Mouse (Mus musculus) MEL (cell line): ENCODE measurements at regions not wholly inside any gene's neighbourhood (a gene's known extent, or its start where the extent isn't known, plus 50 kb on each side); places are given as distances from the start of the nearest gene placed in this dataset.

ENCODE experiments used
- DNase-seq: peaks from one replicate; pipeline ENCODE4 v3.0.0; 2011; ENCODE audit warnings: low read depth, low spot score
- H3K27ac ChIP-seq: 2 replicates; pipeline ENCODE4 v1.5.1; 2012; ENCODE audit warnings: low read depth, mild to moderate bottlenecking, control low read depth, low read length, moderate library complexity; ENCODE audit not compliant: control insufficient read depth
- H3K27me3 ChIP-seq, 2 experiments: fragments of 150-350 bp in 1 of 2; sonication (generic) in 1 of 2; 2 replicates each; pipeline ENCODE4 v1.6.1; 2012; ENCODE audit warnings: low read length in 2 of 2, mild to moderate bottlenecking in 2 of 2, improper control_type of control experiment in 1 of 2, moderate library complexity in 1 of 2; ENCODE audit not compliant: insufficient read depth in 2 of 2, control insufficient read depth in 1 of 2
- H3K36me3 ChIP-seq, 2 experiments: 2 replicates each; pipeline ENCODE4 v1.6.1; 2012 to 2014; ENCODE audit warnings: low read length in 2 of 2, improper control_type of control experiment in 1 of 2, inconsistent platforms in 1 of 2, mild to moderate bottlenecking in 1 of 2; ENCODE audit not compliant: insufficient read depth in 2 of 2, control insufficient read depth in 1 of 2
- H3K4me1 ChIP-seq, 2 experiments: fragments of 150-350 bp in 1 of 2; sonication (generic) in 1 of 2; 2 replicates each; pipeline ENCODE4 v1.6.1; 2012; ENCODE audit warnings: low read length in 2 of 2, improper control_type of control experiment in 1 of 2, mild to moderate bottlenecking in 1 of 2; ENCODE audit not compliant: insufficient read depth in 2 of 2, control insufficient read depth in 1 of 2
- H3K4me3 ChIP-seq, 2 experiments: fragments of 150-350 bp in 1 of 2; sonication (generic) in 1 of 2; 2 replicates each; pipeline ENCODE4 v1.5.1; 2012; ENCODE audit warnings: low read depth in 2 of 2, low read length in 2 of 2, mild to moderate bottlenecking in 2 of 2, moderate library complexity in 2 of 2, control low read depth in 1 of 2, improper control_type of control experiment in 1 of 2; ENCODE audit not compliant: control insufficient read depth in 1 of 2, insufficient read depth in 1 of 2
- H3K79me2 ChIP-seq: 2 replicates; pipeline ENCODE4 v1.6.1; 2012; ENCODE audit warnings: mild to moderate bottlenecking, low read length, moderate library complexity; ENCODE audit not compliant: control insufficient read depth, poor library complexity, insufficient read depth
- H3K9ac ChIP-seq: 2 replicates; pipeline ENCODE4 v1.6.1; 2012; ENCODE audit warnings: low read depth, mild to moderate bottlenecking, control low read depth, low read length, moderate library complexity; ENCODE audit not compliant: control insufficient read depth, poor library complexity, severe bottlenecking
- H3K9me3 ChIP-seq: fragments of 150-350 bp; sonication (generic); replicated peaks from 2 replicates; pipeline ENCODE4 v1.6.1; 2012; ENCODE audit warnings: mild to moderate bottlenecking, low read length, improper control_type of control experiment, moderate library complexity; ENCODE audit not compliant: insufficient read depth
- CHD1 ChIP-seq: IDR thresholded peaks from 2 replicates; pipeline ENCODE4 v1.6.1; 2012; ENCODE audit warnings: low read depth, mild to moderate bottlenecking, inconsistent platforms, low read length, improper control_type of control experiment
- CTCF ChIP-seq, 3 experiments: IDR thresholded peaks in 2 of 3; conservative IDR thresholded peaks in 1 of 3; 2 replicates each; pipeline ENCODE4 v1.5.1; 2011 to 2012; ENCODE audit warnings: low read length in 3 of 3, low read depth in 2 of 3, mild to moderate bottlenecking in 2 of 3, improper control_type of control experiment in 1 of 3, inconsistent platforms in 1 of 3, mixed read lengths in 1 of 3, moderate library complexity in 1 of 3; ENCODE audit not compliant: control insufficient read depth in 1 of 3, insufficient read depth in 1 of 3, poor library complexity in 1 of 3, severe bottlenecking in 1 of 3
- ELF1 ChIP-seq: IDR thresholded peaks from 2 replicates; pipeline ENCODE4 v1.6.1; 2014; ENCODE audit warnings: low read depth, mild to moderate bottlenecking, inconsistent platforms, low read length, improper control_type of control experiment, moderate library complexity
- EP300 ChIP-seq, 2 experiments: IDR thresholded peaks; 2 replicates each; pipeline ENCODE4 v1.6.1; 2011; ENCODE audit warnings: improper control_type of control experiment in 2 of 2, low read length in 2 of 2, low read depth in 1 of 2, mild to moderate bottlenecking in 1 of 2
- JUND ChIP-seq: IDR thresholded peaks from 2 replicates; pipeline ENCODE4 v1.6.1; 2011; ENCODE audit warnings: low read depth, mild to moderate bottlenecking, improper control_type of control experiment, low read length
- MAFK ChIP-seq: IDR thresholded peaks from 2 replicates; pipeline ENCODE4 v1.6.1; 2011; ENCODE audit warnings: low read depth, mild to moderate bottlenecking, low read length, improper control_type of control experiment, borderline replicate concordance
- MAX ChIP-seq: IDR thresholded peaks from 2 replicates; pipeline ENCODE4 v1.6.1; 2011; ENCODE audit warnings: low read length, improper control_type of control experiment
- MEF2A ChIP-seq: IDR thresholded peaks from 2 replicates; pipeline ENCODE4 v1.6.1; 2014; ENCODE audit warnings: low read depth, mild to moderate bottlenecking, inconsistent platforms, low read length, improper control_type of control experiment; ENCODE audit not compliant: poor library complexity, insufficient replicate concordance, severe bottlenecking; ENCODE audit errors: extremely low read depth
- MYC ChIP-seq: IDR thresholded peaks from 2 replicates; pipeline ENCODE4 v1.6.1; 2011; ENCODE audit warnings: low read depth, mild to moderate bottlenecking, low read length, improper control_type of control experiment, moderate library complexity
- NELFE ChIP-seq: IDR thresholded peaks from 2 replicates; pipeline ENCODE4 v1.6.1; 2011; ENCODE audit warnings: low read depth, low read length, improper control_type of control experiment
- NRF1 ChIP-seq: IDR thresholded peaks from 2 replicates; pipeline ENCODE4 v1.6.1; 2014; ENCODE audit warnings: low read depth, mild to moderate bottlenecking, inconsistent platforms, low read length, improper control_type of control experiment, moderate library complexity; ENCODE audit not compliant: poor library complexity, insufficient read depth, severe bottlenecking
- POLR2A ChIP-seq, 2 experiments: IDR thresholded peaks; 2 replicates each; pipeline ENCODE4 v1.6.1; 2011 to 2012; ENCODE audit warnings: low read length in 2 of 2, mild to moderate bottlenecking in 2 of 2, control low read depth in 1 of 2, improper control_type of control experiment in 1 of 2, low read depth in 1 of 2, moderate library complexity in 1 of 2; ENCODE audit not compliant: control insufficient read depth in 1 of 2, insufficient read depth in 1 of 2, poor library complexity in 1 of 2
- POLR2AphosphoS5 ChIP-seq: IDR thresholded peaks from 2 replicates; pipeline ENCODE4 v1.6.1; 2012; ENCODE audit warnings: low read depth, borderline replicate concordance, mild to moderate bottlenecking, inconsistent platforms, low read length, moderate library complexity, mixed read lengths
- RCOR1 ChIP-seq: IDR thresholded peaks from 2 replicates; pipeline ENCODE4 v1.6.1; 2012; ENCODE audit warnings: low read depth, mild to moderate bottlenecking, inconsistent platforms, low read length, improper control_type of control experiment
- SIN3A ChIP-seq: IDR thresholded peaks from 2 replicates; pipeline ENCODE4 v1.6.1; 2012; ENCODE audit warnings: low read length, improper control_type of control experiment, inconsistent platforms
- TBP ChIP-seq: IDR thresholded peaks from 2 replicates; pipeline ENCODE4 v1.8.0; 2011; ENCODE audit warnings: low read depth, low read length, improper control_type of control experiment
- TCF12 ChIP-seq: IDR thresholded peaks from 2 replicates; pipeline ENCODE4 v1.6.1; 2014; ENCODE audit warnings: low read depth, mild to moderate bottlenecking, inconsistent platforms, low read length, improper control_type of control experiment, moderate library complexity
- UBTF ChIP-seq: IDR thresholded peaks from 2 replicates; pipeline ENCODE4 v1.6.1; 2012; ENCODE audit warnings: low read depth, mild to moderate bottlenecking, inconsistent platforms, low read length, improper control_type of control experiment, moderate library complexity, borderline replicate concordance; ENCODE audit not compliant: insufficient read depth
- USF1 ChIP-seq: IDR thresholded peaks from 2 replicates; pipeline ENCODE4 v1.6.1; 2014; ENCODE audit warnings: low read depth, mild to moderate bottlenecking, inconsistent platforms, low read length, improper control_type of control experiment, moderate library complexity
- ZMIZ1 ChIP-seq: IDR thresholded peaks from 2 replicates; pipeline ENCODE4 v1.6.1; 2012; ENCODE audit warnings: low read depth, mild to moderate bottlenecking, inconsistent platforms, low read length, improper control_type of control experiment, moderate library complexity

GRCm38 (mm10) chr2:129916411-129916810, 95.7 kb upstream of the Tgm3 start:
- peaks cover 8 to 11% of the 10 kb centered on the region in 2 experiments for H3K27me3 ChIP-seq
- TF ChIP-seq MEF2A: no peak
- no peak for TF ChIP-seq NRF1
- no peak for TF ChIP-seq TBP
- no peak for TF ChIP-seq POLR2A (IDR thresholded peaks at IDR 0.05; ENCODE audit: control insufficient read depth in 1 of 2, insufficient read depth in 1 of 2, low read depth in 1 of 2, low read length in 2 of 2, poor library complexity in 1 of 2)
- no peak for TF ChIP-seq USF1
- no peak for TF ChIP-seq ZMIZ1
- no peak for TF ChIP-seq RCOR1
- TF ChIP-seq TCF12: no peak
- no peak for TF ChIP-seq SIN3A
- TF ChIP-seq MYC: no peak
- TF ChIP-seq EP300 (IDR thresholded peaks at IDR 0.05; ENCODE audit: low read depth in 1 of 2, low read length in 2 of 2): no peak
- no peak for TF ChIP-seq CTCF (IDR thresholded peaks at IDR 0.05 in 2 of 3, conservative IDR thresholded peaks at IDR 0.05 in 1 of 3; ENCODE audit: control insufficient read depth in 1 of 3, insufficient read depth in 1 of 3, low read depth in 2 of 3, low read length in 3 of 3, poor library complexity in 1 of 3, severe bottlenecking in 1 of 3)
- TF ChIP-seq JUND: no peak
- no peak for TF ChIP-seq CHD1
- TF ChIP-seq NELFE: no peak
- TF ChIP-seq UBTF: no peak
- TF ChIP-seq MAFK: no peak
- TF ChIP-seq, all 39 proteins: peak for 0

GRCm38 (mm10) chr2:129918141-129918790, 93.9 kb upstream of the Tgm3 start:
- peaks cover 0 to 7% of the 10 kb centered on the region in 2 experiments; a peak in 3 of 4 replicates for H3K27me3 ChIP-seq
- no peak overlapping the region for H3K27ac ChIP-seq
- H3K9me3 ChIP-seq: no peaks in the 10 kb centered on the region
- no peaks in the 10 kb centered on the region for H3K36me3 ChIP-seq
- TF ChIP-seq POLR2AphosphoS5 (no peak), MAX (no peak), CTCF (IDR thresholded peaks at IDR 0.05 in 2 of 3, conservative IDR thresholded peaks at IDR 0.05 in 1 of 3; ENCODE audit: control insufficient read depth in 1 of 3, insufficient read depth in 1 of 3, low read depth in 2 of 3, low read length in 3 of 3, poor library complexity in 1 of 3, severe bottlenecking in 1 of 3) (no peak), UBTF (no peak), ELF1 (no peak)
- no peak overlapping the region for H3K9ac ChIP-seq
- peaks cover 0 to 8% of the 10 kb centered on the region in 2 experiments; a peak in 2 of 4 replicates for H3K4me1 ChIP-seq
- H3K4me3 ChIP-seq: no peak overlapping the region
- H3K79me2 ChIP-seq: no peaks in the 10 kb centered on the region
- no peak for DNase-seq

More at GRCm38 (mm10) chr2:129916411-129916810, 95.7 kb upstream of the Tgm3 start:
- no peak overlapping the region for H3K9ac ChIP-seq
- H3K79me2 ChIP-seq: no peaks in the 10 kb centered on the region
- no peak for DNase-seq
- peaks cover 0 to 9% of the 10 kb centered on the region in 2 experiments; a peak in 2 of 4 replicates for H3K4me1 ChIP-seq
- no peak overlapping the region for H3K4me3 ChIP-seq
- no peak overlapping the region for H3K27ac ChIP-seq
- H3K36me3 ChIP-seq: no peaks in the 10 kb centered on the region; a peak in 1 of 4 replicates
- no peaks in the 10 kb centered on the region for H3K9me3 ChIP-seq
